14 mouse cellular contexts compared by ENCODE assay signal in the genomic region with DNA sequence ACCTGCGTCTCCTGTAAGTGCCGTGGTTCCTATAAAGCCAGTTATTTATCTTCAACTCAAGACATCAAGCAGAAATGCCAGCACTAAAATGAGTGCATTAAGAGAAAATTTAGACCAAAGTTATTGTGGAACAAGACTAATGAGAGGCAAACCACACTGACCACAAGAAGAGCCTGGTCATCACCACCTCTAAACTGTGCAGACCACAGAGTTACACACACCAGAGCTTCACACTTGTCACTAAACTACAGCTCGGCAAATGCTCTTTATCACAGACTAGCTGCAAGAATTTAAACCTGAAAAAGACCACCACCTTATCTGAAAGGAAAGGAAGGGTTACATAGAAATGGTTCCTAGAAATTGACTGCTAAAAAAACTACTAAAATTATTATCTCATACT.
"Had no signal": no experiment of that assay in that cellular context is flagged by ENCODE, and none has a peak within 500 bp of the region (broad histone marks: within the 10 kb centered on the region; RNA-seq: fewer than 3 reads in every experiment).

No protein-coding gene starts in this region.

- ATAC-seq: midbrain, embryonic 15.5 days had no signal

- H3K36me3 ChIP-seq: limb, embryonic 12.5 days; limb, embryonic 15.5 days; liver, embryonic 13.5 days; midbrain, embryonic 12.5 days; midbrain, embryonic 15.5 days; neural tube, embryonic 13.5 days had no signal

- H3K9me3 ChIP-seq: limb, embryonic 12.5 days; limb, embryonic 15.5 days; liver, embryonic 13.5 days; midbrain, embryonic 12.5 days; midbrain, embryonic 15.5 days; neural tube, embryonic 13.5 days had no signal

- H3K27me3 ChIP-seq: limb, embryonic 12.5 days; limb, embryonic 15.5 days; liver, embryonic 13.5 days; midbrain, embryonic 12.5 days; midbrain, embryonic 15.5 days; neural tube, embryonic 13.5 days had no signal

- H3K9ac ChIP-seq: limb, embryonic 12.5 days; limb, embryonic 15.5 days; liver, embryonic 13.5 days; midbrain, embryonic 12.5 days; midbrain, embryonic 15.5 days; neural tube, embryonic 13.5 days had no signal

- H3K27ac ChIP-seq: limb, embryonic 12.5 days; limb, embryonic 15.5 days; liver, embryonic 13.5 days; midbrain, embryonic 12.5 days; midbrain, embryonic 15.5 days; neural tube, embryonic 13.5 days had no signal

- DNase-seq: kidney, adult 9 months; kidney, postnatal 14 days; kidney, postnatal 4 days; liver, embryonic 13.5 days; lung, adult 2 months; lung, postnatal 14 days; lung, postnatal 4 days; thymus, adult 18-20 months; thymus, postnatal 36 days had no signal

- H3K4me3 ChIP-seq: limb, embryonic 12.5 days; limb, embryonic 15.5 days; liver, embryonic 13.5 days; midbrain, embryonic 12.5 days; midbrain, embryonic 15.5 days; neural tube, embryonic 13.5 days had no signal

- H3K4me1 ChIP-seq: midbrain, embryonic 12.5 days; midbrain, embryonic 15.5 days; neural tube, embryonic 13.5 days had no signal
